Mouse (Mus musculus): ENCODE data around the gene Glis3. TPM values are rescaled to one million over a fixed set of nuclear protein-coding genes. Genes with fewer than 3 reads are reported as not detected.

Glis3 gene
- polyA plus RNA-seq, 1 experiment from 2014 or later, result 0.85 TPM

DNA sequence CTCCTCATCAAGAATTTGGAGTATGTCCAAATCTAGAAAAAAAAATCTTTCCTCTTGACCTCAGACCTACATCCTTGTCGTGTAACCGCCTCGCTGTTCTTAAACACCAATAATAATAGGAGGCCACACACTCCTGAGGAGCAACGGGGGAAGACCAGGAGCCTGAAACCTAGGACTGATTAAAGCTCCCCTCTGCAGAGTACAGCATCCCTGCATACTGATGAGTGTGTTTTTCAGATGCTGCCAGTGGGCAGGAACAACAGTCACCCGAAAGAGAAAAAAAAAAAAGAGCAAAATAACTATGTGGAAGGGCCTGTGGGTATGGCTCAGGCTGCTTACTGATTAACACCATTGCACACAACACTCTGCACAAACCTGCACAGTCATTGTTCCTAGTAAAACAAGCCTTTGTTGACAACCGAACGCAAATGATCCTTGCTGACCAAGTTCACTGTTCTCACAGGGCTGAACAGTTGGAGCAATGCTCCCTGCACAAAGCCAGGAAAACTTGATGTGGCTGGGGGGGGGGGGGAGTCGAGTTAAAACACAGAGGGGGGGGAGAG is 43.8 kb downstream of the Glis3 start:
- H3K4me1 ChIP-seq (replicated peaks; ENCODE audit: control insufficient read depth, insufficient read depth), result no peaks in the 10 kb centered on the region
- H3K27me3 ChIP-seq (ENCODE audit: control insufficient read depth, insufficient read depth, low read length), result no peaks in the 10 kb centered on the region
- H3K9ac ChIP-seq (ENCODE audit: low read length), result no peak overlapping the region
- no peak overlapping the region for H3K4me2 ChIP-seq (replicated peaks; ENCODE audit: low read depth)
- no peaks in the 10 kb centered on the region for H3K36me3 ChIP-seq (ENCODE audit: control insufficient read depth, insufficient read depth, low read length)
- no peaks in the 10 kb centered on the region for H3K9me3 ChIP-seq (ENCODE audit: control insufficient read depth, low read length)
- no peak for TF ChIP-seq EP300 (optimal IDR thresholded peaks at IDR 0.05)
- no peak for TF ChIP-seq CTCF (IDR thresholded peaks at IDR 0.05; ENCODE audit: low read depth)
- WGBS, result 44% methylated on average over 7 of the region's 8 CpGs
- peak; percentile 94 for ATAC-seq (ENCODE audit: low FRiP score, low TSS enrichment)
- peak overlapping the region; percentile 30; the same call in 1 of the 2 replicates for H3K27ac ChIP-seq (replicated peaks)
- no peak overlapping the region for H3K4me3 ChIP-seq (ENCODE audit: low read depth, low read length)
- peak; percentile 56 for DNase-seq (ENCODE audit: low spot score)

GRCm38 (mm10) chr19:28634986-28635385 is 44.9 kb downstream of the Glis3 start:
- ATAC-seq (ENCODE audit: low FRiP score, low TSS enrichment), result no peak; the same call in 1 of the 2 replicates
- Histone ChIP-seq H3K27me3 (ENCODE audit: control insufficient read depth, insufficient read depth, low read length) (no peaks in the 10 kb centered on the region), H3K27ac (replicated peaks) (no peak overlapping the region), H3K9ac (ENCODE audit: low read length) (no peak overlapping the region), H3K36me3 (ENCODE audit: control insufficient read depth, insufficient read depth, low read length) (no peaks in the 10 kb centered on the region), H3K9me3 (ENCODE audit: control insufficient read depth, low read length) (no peaks in the 10 kb centered on the region), H3K4me3 (ENCODE audit: low read depth, low read length) (no peak overlapping the region), H3K4me1 (replicated peaks; ENCODE audit: control insufficient read depth, insufficient read depth) (no peaks in the 10 kb centered on the region), H3K4me2 (replicated peaks; ENCODE audit: low read depth) (no peak overlapping the region)
- 93% methylated on average over 3 of the region's 3 CpGs for WGBS
- TF ChIP-seq EP300 (optimal IDR thresholded peaks at IDR 0.05) (no peak), CTCF (IDR thresholded peaks at IDR 0.05; ENCODE audit: low read depth) (no peak)
- no peak for DNase-seq (ENCODE audit: low spot score)

DNA sequence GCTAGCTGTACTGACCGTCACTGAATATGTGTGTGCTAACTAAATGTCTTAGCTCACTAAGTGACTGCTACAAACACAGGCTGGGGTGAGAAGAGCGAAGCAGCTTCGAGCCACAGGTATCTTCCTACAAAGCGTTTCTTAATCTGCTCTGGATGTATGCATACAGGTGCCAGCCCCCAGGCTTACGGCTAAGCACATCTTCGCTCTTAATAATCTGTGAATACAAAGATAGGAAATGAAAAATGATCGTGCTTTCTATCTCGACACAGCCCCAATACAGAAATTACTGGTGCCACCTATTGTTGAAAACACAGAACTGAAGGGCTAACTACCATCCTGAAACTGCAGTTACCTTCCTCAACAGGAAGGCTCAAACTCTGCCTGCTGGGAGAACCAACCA is 51.5 kb downstream of the Glis3 start:
- no peaks in the 10 kb centered on the region for H3K4me1 ChIP-seq (replicated peaks; ENCODE audit: control insufficient read depth, insufficient read depth)
- H3K36me3 ChIP-seq (ENCODE audit: control insufficient read depth, insufficient read depth, low read length), result no peaks in the 10 kb centered on the region
- ATAC-seq (ENCODE audit: low FRiP score, low TSS enrichment), result 0 out of 2 replicates have a peak, but pooled peaks have one; percentile 51
- 0 out of 2 replicates have a peak overlapping the region, but pooled peaks have one; percentile 12 for H3K4me2 ChIP-seq (replicated peaks; ENCODE audit: low read depth)
- H3K4me3 ChIP-seq (ENCODE audit: low read depth, low read length), result no peak overlapping the region
- H3K27me3 ChIP-seq (ENCODE audit: control insufficient read depth, insufficient read depth, low read length), result no peaks in the 10 kb centered on the region
- no peaks in the 10 kb centered on the region for H3K9me3 ChIP-seq (ENCODE audit: control insufficient read depth, low read length)
- DNase-seq (ENCODE audit: low spot score), result no peak
- H3K9ac ChIP-seq (ENCODE audit: low read length), result no peak overlapping the region
- 39% methylated on average over 8 of the region's 8 CpGs for WGBS
- no peak for TF ChIP-seq EP300 (optimal IDR thresholded peaks at IDR 0.05)
- TF ChIP-seq CTCF (IDR thresholded peaks at IDR 0.05; ENCODE audit: low read depth), result peak; percentile 72
- no peak overlapping the region for H3K27ac ChIP-seq (replicated peaks)

GRCm38 (mm10) chr19:28626189-28626588 is 53.7 kb downstream of the Glis3 start:
- no peaks in the 10 kb centered on the region for H3K9me3 ChIP-seq (ENCODE audit: control insufficient read depth, low read length)
- H3K27me3 ChIP-seq (ENCODE audit: control insufficient read depth, insufficient read depth, low read length), result no peaks in the 10 kb centered on the region
- no peak overlapping the region for H3K27ac ChIP-seq (replicated peaks)
- no peak for ATAC-seq (ENCODE audit: low FRiP score, low TSS enrichment)
- WGBS, result 92% methylated on average over 5 of the region's 5 CpGs
- H3K4me3 ChIP-seq (ENCODE audit: low read depth, low read length), result no peak overlapping the region
- H3K9ac ChIP-seq (ENCODE audit: low read length), result no peak overlapping the region
- no peak for DNase-seq (ENCODE audit: low spot score)
- no peaks in the 10 kb centered on the region for H3K4me1 ChIP-seq (replicated peaks; ENCODE audit: control insufficient read depth, insufficient read depth)
- no peak overlapping the region for H3K4me2 ChIP-seq (replicated peaks; ENCODE audit: low read depth)
- no peak for TF ChIP-seq CTCF (IDR thresholded peaks at IDR 0.05; ENCODE audit: low read depth)
- no peak for TF ChIP-seq EP300 (optimal IDR thresholded peaks at IDR 0.05)
- no peaks in the 10 kb centered on the region for H3K36me3 ChIP-seq (ENCODE audit: control insufficient read depth, insufficient read depth, low read length)

GRCm38 (mm10) chr19:28624571-28624970 is 55.3 kb downstream of the Glis3 start:
- Histone ChIP-seq H3K27me3 (ENCODE audit: control insufficient read depth, insufficient read depth, low read length) (no peaks in the 10 kb centered on the region), H3K27ac (replicated peaks) (no peak overlapping the region), H3K4me1 (replicated peaks; ENCODE audit: control insufficient read depth, insufficient read depth) (no peaks in the 10 kb centered on the region), H3K36me3 (ENCODE audit: control insufficient read depth, insufficient read depth, low read length) (no peaks in the 10 kb centered on the region), H3K9ac (ENCODE audit: low read length) (no peak overlapping the region), H3K4me3 (ENCODE audit: low read depth, low read length) (no peak overlapping the region), H3K4me2 (replicated peaks; ENCODE audit: low read depth) (no peak overlapping the region), H3K9me3 (ENCODE audit: control insufficient read depth, low read length) (no peaks in the 10 kb centered on the region)
- ATAC-seq (ENCODE audit: low FRiP score, low TSS enrichment) (no peak), DNase-seq (ENCODE audit: low spot score) (no peak)
- TF ChIP-seq CTCF (IDR thresholded peaks at IDR 0.05; ENCODE audit: low read depth) (no peak), EP300 (optimal IDR thresholded peaks at IDR 0.05) (no peak)
- 67% methylated on average over 1 of the region's 1 CpGs for WGBS

DNA sequence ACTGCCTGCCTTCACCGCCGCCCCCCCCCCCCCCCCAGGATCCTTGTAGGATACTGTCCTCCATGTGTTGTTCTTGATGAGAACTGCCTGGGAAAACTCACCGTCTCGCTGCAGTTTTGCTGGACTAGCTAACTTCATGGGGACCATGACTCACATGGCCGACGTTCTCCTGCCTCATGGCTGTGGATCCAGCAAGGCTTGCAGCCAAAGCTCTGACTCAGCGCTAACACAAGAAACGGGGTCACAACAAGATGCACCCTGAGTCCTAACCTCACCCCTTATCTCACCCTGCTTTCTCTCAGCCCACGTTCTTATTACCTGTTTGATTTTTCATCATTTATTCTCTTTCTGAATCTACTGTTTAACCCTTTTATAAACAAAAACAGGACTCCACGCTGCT is 56.2 kb downstream of the Glis3 start:
- Histone ChIP-seq H3K27ac (replicated peaks) (no peak overlapping the region), H3K36me3 (ENCODE audit: control insufficient read depth, insufficient read depth, low read length) (no peaks in the 10 kb centered on the region), H3K9ac (ENCODE audit: low read length) (no peak overlapping the region), H3K4me1 (replicated peaks; ENCODE audit: control insufficient read depth, insufficient read depth) (no peaks in the 10 kb centered on the region), H3K27me3 (ENCODE audit: control insufficient read depth, insufficient read depth, low read length) (no peaks in the 10 kb centered on the region), H3K4me2 (replicated peaks; ENCODE audit: low read depth) (no peak overlapping the region), H3K9me3 (ENCODE audit: control insufficient read depth, low read length) (no peaks in the 10 kb centered on the region), H3K4me3 (ENCODE audit: low read depth, low read length) (no peak overlapping the region)
- TF ChIP-seq CTCF (IDR thresholded peaks at IDR 0.05; ENCODE audit: low read depth) (no peak), EP300 (optimal IDR thresholded peaks at IDR 0.05) (no peak)
- ATAC-seq (ENCODE audit: low FRiP score, low TSS enrichment) (no peak), DNase-seq (ENCODE audit: low spot score) (no peak)
- WGBS, result 55% methylated on average over 10 of the region's 10 CpGs

Data from stomach, postnatal 0 days (tissue).